Mouse (Mus musculus) brain, embryonic 14.5 days (tissue): ENCODE measurements at regions not wholly inside any gene's neighbourhood (a gene's known extent, or its start where the extent isn't known, plus 50 kb on each side); places are given as distances from the start of the nearest gene placed in this dataset.

Experiments
- CTCF ChIP-seq: fragments of 200-500 bp; IDR thresholded peaks from 2 replicates; pipeline ENCODE4 v1.5.1; 2012; ENCODE audit warnings: inconsistent platforms, mild to moderate bottlenecking, moderate library complexity, borderline replicate concordance; ENCODE audit not compliant: insufficient read depth, insufficient read length; ENCODE audit errors: extremely low read depth
- POLR2A ChIP-seq: fragments of 200-500 bp; IDR thresholded peaks from 2 replicates; pipeline ENCODE4 v1.6.1; 2012; ENCODE audit warnings: mild to moderate bottlenecking, inconsistent platforms, borderline replicate concordance; ENCODE audit not compliant: poor library complexity, insufficient read depth, insufficient read length, severe bottlenecking; ENCODE audit errors: extremely low read depth

- no peak for TF ChIP-seq CTCF
- TF ChIP-seq POLR2A, result no peak
Measured at GRCm38 (mm10) chr1:167547248-167547647, 50.9 kb upstream of the Rxrg start.
